Mouse (Mus musculus) ES-Bruce4 (cell line): Measurements from ENCODE around the gene Syt5. TPM values are rescaled to one million over a fixed set of nuclear protein-coding genes. Genes with fewer than 3 reads are reported as not detected.
A peak's percentile ranks its signal among the peaks of the same experiment; 100 is the strongest.

ENCODE experiments used
- H3K27ac ChIP-seq: 2 replicates; pipeline ENCODE4 v1.5.1; 2012; ENCODE audit warnings: low read length, inconsistent platforms; ENCODE audit not compliant: insufficient read depth
- H3K27me3 ChIP-seq: 2 replicates; pipeline ENCODE4 v1.6.1; 2012; ENCODE audit warnings: mild to moderate bottlenecking, low read length, inconsistent platforms; ENCODE audit not compliant: control insufficient read depth, poor library complexity, insufficient read depth, severe bottlenecking
- H3K36me3 ChIP-seq: 2 replicates; pipeline ENCODE4 v1.6.1; 2012; ENCODE audit warnings: inconsistent platforms, mild to moderate bottlenecking, low read length, moderate library complexity; ENCODE audit not compliant: control insufficient read depth, poor library complexity, insufficient read depth, severe bottlenecking
- H3K4me1 ChIP-seq: one replicate; pipeline ENCODE4 v1.8.1; 2011; ENCODE audit warnings: low read length; ENCODE audit not compliant: control insufficient read depth, insufficient read depth
- H3K4me3 ChIP-seq: 2 replicates; pipeline ENCODE4 v1.5.1; 2011; ENCODE audit warnings: low read depth, mild to moderate bottlenecking, low read length
- H3K9ac ChIP-seq: 2 replicates; pipeline ENCODE4 v1.6.1; 2012; ENCODE audit warnings: low read depth, mild to moderate bottlenecking, inconsistent platforms; ENCODE audit not compliant: poor library complexity, severe bottlenecking
- H3K9me3 ChIP-seq: replicated peaks from 2 replicates; pipeline ENCODE4 v1.6.1; 2012; ENCODE audit warnings: mild to moderate bottlenecking, low read length, inconsistent platforms; ENCODE audit not compliant: control insufficient read depth, poor library complexity, insufficient read depth, severe bottlenecking
- CTCF ChIP-seq: IDR thresholded peaks from one replicate; pipeline ENCODE4 v1.8.1; 2011; ENCODE audit warnings: low read depth, low read length
- EP300 ChIP-seq: IDR thresholded peaks from 2 replicates; pipeline ENCODE4 v1.6.1; 2011; ENCODE audit warnings: low read depth, low read length; ENCODE audit not compliant: insufficient read depth
- POLR2A ChIP-seq: IDR thresholded peaks from one replicate; pipeline ENCODE4 v1.8.1; 2011; ENCODE audit warnings: low read length; ENCODE audit not compliant: insufficient read depth
- polyA plus RNA-seq: library from polyadenylated mRNA; stranded (reverse); fragments of >200 nt; gene quantifications from 2 replicates; pipeline ENCODE4 v1.2.4, GENCODE M21; 2011; ENCODE audit warnings: low read depth; ENCODE audit not compliant: missing spikeins, insufficient read depth, insufficient read length

Syt5 gene
- polyA plus RNA-seq, 1 experiment: 4.9 TPM

DNA sequence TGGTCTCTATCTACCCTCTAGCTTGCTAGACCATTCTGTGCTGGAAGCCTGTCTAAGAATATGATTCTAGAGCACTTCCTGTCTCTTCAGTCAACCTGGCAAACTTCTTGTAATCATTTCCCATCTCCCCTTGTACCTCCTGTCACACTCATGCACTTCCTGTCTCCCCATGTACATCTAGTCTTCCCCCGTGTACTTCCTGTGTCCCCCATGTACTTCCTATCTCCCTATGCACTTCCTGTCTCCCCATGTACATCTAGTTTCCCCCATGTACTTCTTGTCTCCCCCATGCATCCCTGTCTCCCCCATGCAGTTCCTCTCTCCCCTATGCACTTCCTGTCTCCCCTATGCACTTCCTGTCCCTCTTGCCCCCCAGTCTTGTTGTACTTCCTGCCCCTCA is 28.9 kb downstream of the Syt5 start:
- H3K9me3 ChIP-seq: no peaks in the 10 kb centered on the region
- H3K27ac ChIP-seq: no peak overlapping the region
- no peaks in the 10 kb centered on the region for H3K36me3 ChIP-seq
- no peak for TF ChIP-seq CTCF
- TF ChIP-seq POLR2A: no peak
- TF ChIP-seq EP300: no peak
- H3K9ac ChIP-seq: no peak overlapping the region
- H3K4me1 ChIP-seq: peaks cover 4% of the 10 kb centered on the region
- H3K4me3 ChIP-seq: no peak overlapping the region
- H3K27me3 ChIP-seq: no peaks in the 10 kb centered on the region

DNA sequence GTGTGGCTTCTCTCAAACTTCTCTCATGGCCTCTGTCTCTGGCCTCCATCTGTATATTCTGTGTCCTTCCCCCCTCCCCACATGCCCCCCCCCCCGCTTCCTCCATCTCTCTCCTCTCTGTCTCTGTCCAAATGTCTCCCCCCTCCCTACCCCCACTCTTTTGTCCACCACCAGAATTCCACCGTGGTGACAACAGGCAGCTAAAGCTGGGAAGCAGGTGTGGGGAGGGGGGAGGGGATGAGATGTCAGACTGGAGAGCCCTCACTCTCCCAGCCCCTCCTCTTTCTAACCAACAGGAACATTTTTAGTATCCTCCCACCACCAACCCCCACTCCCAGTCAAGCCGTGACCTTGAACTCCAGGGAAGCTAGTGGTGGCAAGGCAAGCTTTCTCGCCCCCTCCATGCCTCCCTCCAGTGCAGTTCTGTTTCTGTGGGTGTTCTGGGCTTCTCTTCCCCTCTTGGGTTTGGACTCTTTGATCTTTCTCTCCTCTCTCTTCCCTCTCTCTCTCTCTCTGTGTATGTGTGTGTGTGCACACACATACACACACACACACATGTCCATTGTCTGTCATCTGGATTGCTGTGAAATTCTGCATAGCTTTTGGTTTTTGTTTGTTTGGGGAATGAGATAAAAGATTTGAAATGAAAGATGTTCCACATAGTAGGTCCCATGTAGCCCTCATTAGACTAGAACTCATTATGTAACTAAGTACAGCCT is 30.9 kb downstream of the Syt5 start, which contains the start of gene Tnnt1:
Gene Tnnt1 (minus strand): TSS at position 51 of the 719 bp plus-strand sequence.
- no peak within 1 kb of the TSS for H3K9ac ChIP-seq
- no peak within 1 kb of the TSS for H3K27ac ChIP-seq
- TF ChIP-seq CTCF: no peak
- peak; percentile 61 for TF ChIP-seq EP300
- H3K4me1 ChIP-seq: peaks cover 2% of the 10 kb centered on the region
- no peaks in the 10 kb centered on the region for H3K9me3 ChIP-seq
- no peaks in the 10 kb centered on the region for H3K27me3 ChIP-seq
- H3K4me3 ChIP-seq: no peak within 1 kb of the TSS
- H3K36me3 ChIP-seq: no peaks in the 10 kb centered on the region

DNA sequence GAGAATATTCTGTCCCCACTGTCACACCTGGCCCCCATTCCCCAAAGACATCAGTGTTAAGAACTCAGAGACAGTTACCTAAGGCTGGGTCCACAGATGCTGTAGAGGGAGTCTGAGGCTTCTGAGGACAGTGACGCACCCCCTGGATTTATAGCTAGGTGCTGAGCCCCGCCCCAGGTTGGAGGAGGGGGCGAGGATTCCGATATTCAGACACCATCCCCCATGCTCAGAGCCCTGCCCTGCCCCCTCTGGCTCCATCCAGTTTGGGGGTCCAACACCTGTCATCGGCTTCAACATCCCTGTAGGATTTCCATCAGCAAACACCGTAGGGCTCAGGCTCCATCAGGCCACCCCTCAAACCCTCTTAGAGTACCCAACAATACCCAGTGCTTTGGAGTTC is 31.5 kb downstream of the Syt5 start:
- Histone ChIP-seq H3K36me3 (no peaks in the 10 kb centered on the region), H3K9me3 (no peaks in the 10 kb centered on the region), H3K27ac (no peak overlapping the region), H3K4me3 (no peak overlapping the region), H3K27me3 (no peaks in the 10 kb centered on the region), H3K9ac (no peak overlapping the region), H3K4me1 (peaks cover 2% of the 10 kb centered on the region)
- TF ChIP-seq EP300 (no peak), CTCF (no peak), POLR2A (no peak)

DNA sequence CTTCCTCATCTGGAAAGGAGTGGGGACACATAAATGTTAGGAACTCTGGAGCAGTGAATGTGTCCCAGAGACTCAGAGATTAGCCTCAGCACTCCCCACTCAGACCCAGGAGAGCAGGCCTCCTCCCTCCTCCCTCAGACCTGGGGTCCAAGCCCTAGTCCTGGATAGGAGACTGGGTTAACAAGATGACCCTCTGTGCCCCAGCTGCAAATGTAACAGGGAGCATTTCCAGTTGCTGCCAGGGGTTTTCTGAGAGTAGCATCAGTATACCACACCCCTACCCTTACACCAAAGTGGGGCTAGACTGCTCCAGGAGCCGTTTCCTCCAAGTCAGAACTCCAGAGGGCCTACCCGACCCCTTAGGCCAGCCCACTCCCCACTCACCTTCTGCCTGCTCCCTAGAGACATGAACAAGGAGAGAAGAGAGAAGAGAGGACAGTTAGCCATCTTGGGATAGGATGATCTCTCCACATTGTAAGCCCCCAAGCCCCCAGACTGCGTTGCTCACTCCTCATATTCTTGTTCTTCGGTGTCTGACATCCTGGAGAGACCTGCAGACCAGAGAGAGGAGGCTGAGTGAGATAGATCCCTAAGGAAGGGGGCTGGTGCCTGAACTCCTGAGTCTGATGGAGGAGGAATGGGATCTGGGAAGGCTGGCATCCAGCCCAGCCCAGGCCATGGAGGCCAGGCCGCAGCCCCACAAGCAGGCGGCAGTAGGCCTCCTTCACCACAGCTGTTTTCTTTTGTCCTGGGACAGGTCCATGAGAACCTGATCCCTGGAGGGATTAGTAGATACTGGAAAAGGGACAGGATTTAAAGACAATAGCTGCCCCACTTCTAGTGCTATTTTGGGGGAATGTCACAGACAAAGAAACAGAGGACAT is 33.3 kb downstream of the Syt5 start:
- H3K27ac ChIP-seq: no peak overlapping the region
- H3K4me1 ChIP-seq: peaks cover 2% of the 10 kb centered on the region
- H3K9ac ChIP-seq: 0 out of 2 replicates have a peak overlapping the region, but pooled peaks have one; percentile 15
- no peaks in the 10 kb centered on the region for H3K27me3 ChIP-seq
- no peaks in the 10 kb centered on the region for H3K9me3 ChIP-seq
- H3K4me3 ChIP-seq: no peak overlapping the region
- TF ChIP-seq CTCF: no peak
- TF ChIP-seq POLR2A: no peak
- TF ChIP-seq EP300: no peak
- no peaks in the 10 kb centered on the region for H3K36me3 ChIP-seq

DNA sequence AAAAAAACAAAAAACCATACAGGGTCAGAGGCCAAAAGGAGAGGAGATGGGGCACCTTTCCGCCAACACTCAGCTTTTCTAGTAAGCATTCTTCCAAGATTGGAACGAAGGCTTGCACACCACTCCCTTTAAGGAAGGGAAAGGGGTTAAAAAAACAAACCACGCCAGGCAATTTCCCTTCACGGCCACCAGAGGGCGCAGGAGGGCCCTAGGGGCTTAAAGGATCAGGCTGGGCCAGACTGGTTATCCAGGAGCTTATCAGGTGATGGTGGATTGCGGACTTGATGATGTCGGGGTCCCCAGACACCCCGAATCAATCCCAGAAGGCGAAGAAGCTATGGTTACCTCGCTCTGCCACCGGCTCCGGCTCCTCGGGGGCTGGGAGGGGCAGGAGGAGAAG is 34.1 kb downstream of the Syt5 start:
- Histone ChIP-seq H3K27ac (no peak overlapping the region), H3K36me3 (no peaks in the 10 kb centered on the region), H3K4me3 (no peak overlapping the region), H3K9ac (no peak overlapping the region), H3K9me3 (no peaks in the 10 kb centered on the region), H3K27me3 (no peaks in the 10 kb centered on the region), H3K4me1 (peaks cover 2% of the 10 kb centered on the region)
- TF ChIP-seq CTCF: peak; percentile 87
- TF ChIP-seq POLR2A: no peak
